Mouse (Mus musculus) liver, adult 2 months (tissue): ENCODE measurements around the gene Srsf10. TPM values are rescaled to one million over a fixed set of nuclear protein-coding genes. Genes with fewer than 3 reads are reported as not detected.

Experiments used
- DNase-seq: peaks from one replicate; pipeline ENCODE4 v3.0.0-alpha.2; 2011; ENCODE audit warnings: low read depth, low spot score; ENCODE audit errors: extremely low read depth
- H3K27ac ChIP-seq: fragments of 200-500 bp; replicated peaks from 2 replicates; pipeline ENCODE4 v1.5.1; 2012; ENCODE audit warnings: low read depth, mild to moderate bottlenecking, control low read depth, inconsistent platforms, low read length; ENCODE audit not compliant: insufficient read depth
- H3K27me3 ChIP-seq: fragments of 200-500 bp; 2 replicates; pipeline ENCODE4 v1.6.1; 2012; ENCODE audit warnings: mild to moderate bottlenecking, moderate library complexity, low read length, inconsistent platforms; ENCODE audit not compliant: control insufficient read depth, insufficient read depth
- H3K36me3 ChIP-seq: fragments of 200-500 bp; 2 replicates; pipeline ENCODE4 v1.6.1; 2012; ENCODE audit warnings: low read length, inconsistent platforms; ENCODE audit not compliant: control insufficient read depth, insufficient read depth
- H3K4me1 ChIP-seq: fragments of 200-500 bp; 2 replicates; pipeline ENCODE4 v1.6.1; 2011; ENCODE audit warnings: low read length; ENCODE audit not compliant: control insufficient read depth, insufficient read depth
- H3K4me3 ChIP-seq: fragments of 200-500 bp; 2 replicates; pipeline ENCODE4 v1.5.1; 2011; ENCODE audit warnings: low read depth, mild to moderate bottlenecking, control low read depth, low read length, moderate library complexity; ENCODE audit not compliant: insufficient read depth
- H3K79me2 ChIP-seq: fragments of 200-500 bp; 2 replicates; pipeline ENCODE4 v1.6.1; 2012; ENCODE audit warnings: inconsistent platforms, mild to moderate bottlenecking, low read length, moderate library complexity; ENCODE audit not compliant: control insufficient read depth, insufficient read depth
- H3K9ac ChIP-seq: fragments of 200-500 bp; 2 replicates; pipeline ENCODE4 v1.6.1; 2012; ENCODE audit warnings: low read depth, mild to moderate bottlenecking, control low read depth, inconsistent platforms, low read length
- CTCF ChIP-seq: fragments of 200-500 bp; IDR thresholded peaks from 2 replicates; pipeline ENCODE4 v1.5.1; 2011; ENCODE audit warnings: low read depth, low read length, control low read depth
- POLR2A ChIP-seq: fragments of 200-500 bp; IDR thresholded peaks from 2 replicates; pipeline ENCODE4 v1.6.1; 2011; ENCODE audit warnings: low read length, control low read depth; ENCODE audit not compliant: insufficient read depth; ENCODE audit errors: extremely low read depth
- WGBS: fragments of 180-500 bp; shearing (Covaris S2); methylation state at CpG from one replicate; pipeline ENCODE4 v1.1.7; 2018; 5-methylcytosine and 5-hydroxymethylcytosine counted together
- polyA plus RNA-seq: library from polyadenylated mRNA; depleted of rRNA; stranded (reverse); fragments of >200 nt; gene quantifications from 2 replicates; pipeline ENCODE4 v1.2.3, GENCODE M21; 2012; rRNA removed
- total RNA-seq: library from RNA; depleted of rRNA; stranded (reverse); fragments of >200 nt; gene quantifications from 2 replicates; pipeline ENCODE4 v1.2.3, GENCODE M21; 2014; rRNA removed

The Srsf10 gene
- total and polyA plus RNA-seq, 2 experiments, result 31.3 to 32.9 TPM

GRCm38 (mm10) chr4:135911531-135911930, 56.0 kb downstream of the Srsf10 start:
- peak overlapping the region; percentile 72 for H3K27ac ChIP-seq
- no peaks in the 10 kb centered on the region for H3K36me3 ChIP-seq
- 72% methylated on average over 7 of the region's 7 CpGs for WGBS
- H3K4me1 ChIP-seq, result no peaks in the 10 kb centered on the region; the same call in 1 of the 2 replicates
- DNase-seq, result peak; percentile 26
- H3K9ac ChIP-seq, result peak overlapping the region; percentile 24
- no peaks in the 10 kb centered on the region for H3K27me3 ChIP-seq
- TF ChIP-seq CTCF (no peak), POLR2A (0 out of 2 replicates have a peak, but pooled peaks have one; percentile 27)
- peak overlapping the region; percentile 47 for H3K4me3 ChIP-seq
- H3K79me2 ChIP-seq, result no peaks in the 10 kb centered on the region

- H3K4me3 ChIP-seq, result peak overlapping the region; percentile 47; the same call in 1 of the 2 replicates
- no peaks in the 10 kb centered on the region for H3K79me2 ChIP-seq
- H3K9ac ChIP-seq, result peak overlapping the region; percentile 37; the same call in 1 of the 2 replicates
- H3K27ac ChIP-seq, result peak overlapping the region; percentile 58
- H3K36me3 ChIP-seq, result no peaks in the 10 kb centered on the region
- no peak for DNase-seq
- 71% methylated on average over 3 of the region's 3 CpGs for WGBS
- H3K4me1 ChIP-seq, result no peaks in the 10 kb centered on the region; the same call in 1 of the 2 replicates
- no peaks in the 10 kb centered on the region for H3K27me3 ChIP-seq
- no peak for TF ChIP-seq CTCF
- no peak for TF ChIP-seq POLR2A
Observed at GRCm38 (mm10) chr4:135912164-135912563, 56.6 kb downstream of the Srsf10 start.

GRCm38 (mm10) chr4:135912835-135913234, 57.3 kb downstream of the Srsf10 start:
- Histone ChIP-seq H3K4me3 (peak overlapping the region; percentile 43), H3K27me3 (no peaks in the 10 kb centered on the region), H3K4me1 (no peaks in the 10 kb centered on the region; the same call in 1 of the 2 replicates), H3K79me2 (no peaks in the 10 kb centered on the region), H3K36me3 (no peaks in the 10 kb centered on the region), H3K27ac (peak overlapping the region; percentile 58; the same call in 1 of the 2 replicates), H3K9ac (peak overlapping the region; percentile 37)
- no peak for DNase-seq
- TF ChIP-seq POLR2A, result no peak
- no peak for TF ChIP-seq CTCF
- 80% methylated on average over 3 of the region's 3 CpGs for WGBS

GRCm38 (mm10) chr4:135913433-135913832, 57.9 kb downstream of the Srsf10 start:
- Histone ChIP-seq H3K27ac (peak overlapping the region; percentile 58; the same call in 1 of the 2 replicates), H3K4me3 (peak overlapping the region; percentile 43; the same call in 1 of the 2 replicates), H3K36me3 (no peaks in the 10 kb centered on the region), H3K27me3 (no peaks in the 10 kb centered on the region), H3K79me2 (no peaks in the 10 kb centered on the region), H3K9ac (no peak overlapping the region), H3K4me1 (no peaks in the 10 kb centered on the region; the same call in 1 of the 2 replicates)
- no peak for DNase-seq
- 53% methylated on average over 4 of the region's 4 CpGs for WGBS
- TF ChIP-seq POLR2A (no peak), CTCF (no peak)

GRCm38 (mm10) chr4:135918635-135919279, 63.2 kb downstream of the Srsf10 start:
- H3K4me3 ChIP-seq, result no peak overlapping the region
- TF ChIP-seq POLR2A (no peak), CTCF (no peak)
- H3K36me3 ChIP-seq, result 0 out of 2 replicates have a peak, but pooled peaks cover 2% of the 10 kb centered on the region
- no peaks in the 10 kb centered on the region for H3K27me3 ChIP-seq
- peak overlapping the region; percentile 47 for H3K27ac ChIP-seq
- WGBS, result 73% methylated on average over 13 of the region's 13 CpGs
- 0 out of 2 replicates have a peak overlapping the region, but pooled peaks have one; percentile 3 for H3K9ac ChIP-seq
- no peak for DNase-seq
- no peaks in the 10 kb centered on the region for H3K79me2 ChIP-seq
- peaks cover 3% of the 10 kb centered on the region; the same call in 1 of the 2 replicates for H3K4me1 ChIP-seq

- H3K4me3 ChIP-seq, result no peak overlapping the region
- H3K9ac ChIP-seq, result no peak overlapping the region
- no peaks in the 10 kb centered on the region for H3K27me3 ChIP-seq
- H3K27ac ChIP-seq, result no peak overlapping the region; the same call in 1 of the 2 replicates
- DNase-seq, result no peak
- TF ChIP-seq POLR2A (no peak), CTCF (no peak)
- 0 out of 2 replicates have a peak, but pooled peaks cover 2% of the 10 kb centered on the region for H3K36me3 ChIP-seq
- WGBS, result 91% methylated on average over 3 of the region's 3 CpGs
- H3K4me1 ChIP-seq, result peaks cover 3% of the 10 kb centered on the region; the same call in 1 of the 2 replicates
- no peaks in the 10 kb centered on the region for H3K79me2 ChIP-seq
Observed at GRCm38 (mm10) chr4:135919280-135919639, 63.7 kb downstream of the Srsf10 start.

Other genes with a start within 250 kb of the Srsf10 start
- under 0.01 TPM in 1 of 2 replicates, not detected in the other for gene Ifnlr1, start 169.5 kb upstream of the Srsf10 start, total RNA-seq
- gene Ifnlr1, start 169.5 kb upstream of the Srsf10 start, polyA plus RNA-seq, result 0.06 and 0.14 TPM in 2 replicates
- 1.4 and 1.7 TPM in 2 replicates for gene Il22ra1, start 127.6 kb upstream of the Srsf10 start, total RNA-seq
- 4.1 and 4.5 TPM in 2 replicates for gene Il22ra1, start 127.6 kb upstream of the Srsf10 start, polyA plus RNA-seq
- under 0.01 and 0.46 TPM in 2 replicates for gene Myom3, start 96.0 kb upstream of the Srsf10 start, total RNA-seq
- gene Myom3, start 96.0 kb upstream of the Srsf10 start, polyA plus RNA-seq, result 0.09 and 0.12 TPM in 2 replicates
- 37.3 and 56.5 TPM in 2 replicates for gene Pnrc2, start 18.1 kb downstream of the Srsf10 start, total RNA-seq
- 6.7 and 12.2 TPM in 2 replicates for gene Pnrc2, start 18.1 kb downstream of the Srsf10 start, polyA plus RNA-seq
- 3.0 and 3.9 TPM in 2 replicates for gene Cnr2, start 39.6 kb downstream of the Srsf10 start, total RNA-seq
- 1.4 and 2.1 TPM in 2 replicates for gene Cnr2, start 39.6 kb downstream of the Srsf10 start, polyA plus RNA-seq
- gene Fuca1, start 65.0 kb downstream of the Srsf10 start, total RNA-seq, result 45.7 and 46.4 TPM in 2 replicates
- gene Fuca1, start 65.0 kb downstream of the Srsf10 start, polyA plus RNA-seq, result 54.9 and 58.7 TPM in 2 replicates
- 179 and 187 TPM in 2 replicates for gene Hmgcl, start 90.7 kb downstream of the Srsf10 start, total RNA-seq
- 266 and 291 TPM in 2 replicates for gene Hmgcl, start 90.7 kb downstream of the Srsf10 start, polyA plus RNA-seq
- gene Gale, start 108.0 kb downstream of the Srsf10 start, total RNA-seq, result 34.2 and 38.5 TPM in 2 replicates
- gene Gale, start 108.0 kb downstream of the Srsf10 start, polyA plus RNA-seq, result 32.0 and 33.6 TPM in 2 replicates
- 21.8 and 25.9 TPM in 2 replicates for gene Lypla2, start 116.9 kb downstream of the Srsf10 start, total RNA-seq
- gene Lypla2, start 116.9 kb downstream of the Srsf10 start, polyA plus RNA-seq, result 113 and 116 TPM in 2 replicates
- 20.3 and 21.0 TPM in 2 replicates for gene Pithd1, start 131.5 kb downstream of the Srsf10 start, total RNA-seq
- 28.8 and 41.0 TPM in 2 replicates for gene Pithd1, start 131.5 kb downstream of the Srsf10 start, polyA plus RNA-seq
- gene Eloa, start 166.0 kb downstream of the Srsf10 start, total RNA-seq, result 16.1 and 16.7 TPM in 2 replicates
- gene Eloa, start 166.0 kb downstream of the Srsf10 start, polyA plus RNA-seq, result 7.3 and 8.1 TPM in 2 replicates
- gene Rpl11, start 197.7 kb downstream of the Srsf10 start, total RNA-seq, result 474 and 504 TPM in 2 replicates
- 162 and 170 TPM in 2 replicates for gene Rpl11, start 197.7 kb downstream of the Srsf10 start, polyA plus RNA-seq